Mouse (Mus musculus): ENCODE data around the gene Nfam1. TPM values are rescaled to one million over a fixed set of nuclear protein-coding genes. Genes with fewer than 3 reads are reported as not detected.
A peak's percentile ranks its signal among the peaks of the same experiment; 100 is the strongest.

Gene Nfam1
- polyA plus RNA-seq, 1 experiment = 1.5 TPM

DNA sequence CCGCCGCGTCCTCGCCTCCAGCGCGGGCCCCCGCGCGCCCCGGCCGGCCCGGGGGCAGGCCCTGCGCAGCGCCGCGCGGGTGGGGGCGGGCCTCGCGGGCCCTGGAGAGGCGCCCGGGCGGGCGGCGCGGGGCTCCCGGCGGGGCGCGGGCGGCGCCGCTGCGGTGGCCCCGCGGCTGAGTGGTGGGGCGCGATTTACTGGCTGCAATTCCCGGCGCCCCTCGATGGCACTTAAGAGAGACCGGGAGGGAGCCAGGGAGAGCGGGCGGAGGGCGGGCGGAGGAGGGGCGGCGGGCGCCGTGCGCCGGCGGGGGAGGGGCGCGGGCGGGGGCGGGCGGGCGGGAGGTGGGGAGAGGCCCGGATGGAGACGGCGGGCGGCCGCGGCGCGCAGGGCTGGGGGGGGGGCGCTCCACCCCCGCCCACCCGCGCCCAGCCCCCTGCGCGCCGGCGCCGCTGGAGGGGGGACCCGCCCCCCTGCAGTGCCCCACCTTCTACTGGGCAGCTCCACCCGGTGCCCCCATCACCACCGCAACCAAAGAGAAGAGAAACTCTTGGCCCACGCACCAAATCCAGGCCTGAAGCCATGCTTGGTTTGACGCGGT is 69.5 kb downstream of the Nfam1 start:
- Histone ChIP-seq H3K36me3 (ENCODE audit: control insufficient read depth, insufficient read depth, low read length) (no peaks in the 10 kb centered on the region), H3K4me1 (ENCODE audit: control insufficient read depth, insufficient read depth, low read length) (peaks cover 24% of the 10 kb centered on the region), H3K27me3 (ENCODE audit: control insufficient read depth, insufficient read depth, low read length) (no peaks in the 10 kb centered on the region), H3K4me3 (ENCODE audit: control insufficient read depth, low read depth, low read length) (peak overlapping the region; percentile 23; the same call in 1 of the 2 replicates), H3K27ac (ENCODE audit: control insufficient read depth, insufficient read depth, low read depth, low read length) (no peak overlapping the region)
- TF ChIP-seq CTCF (IDR thresholded peaks at IDR 0.05; ENCODE audit: control insufficient read depth, insufficient read depth, insufficient replicate concordance, low read depth, low read length) = no peak

GRCm38 (mm10) chr15:82963090-82963489 is 70.0 kb downstream of the Nfam1 start:
- H3K36me3 ChIP-seq (ENCODE audit: control insufficient read depth, insufficient read depth, low read length) = no peaks in the 10 kb centered on the region
- H3K27ac ChIP-seq (ENCODE audit: control insufficient read depth, insufficient read depth, low read depth, low read length) = no peak overlapping the region
- H3K4me1 ChIP-seq (ENCODE audit: control insufficient read depth, insufficient read depth, low read length) = peaks cover 18% of the 10 kb centered on the region
- TF ChIP-seq POLR2A (IDR thresholded peaks at IDR 0.05; ENCODE audit: control insufficient read depth, low read depth, low read length) = no peak
- no peak for TF ChIP-seq CTCF (IDR thresholded peaks at IDR 0.05; ENCODE audit: control insufficient read depth, insufficient read depth, insufficient replicate concordance, low read depth, low read length)
- no peaks in the 10 kb centered on the region for H3K27me3 ChIP-seq (ENCODE audit: control insufficient read depth, insufficient read depth, low read length)
- H3K4me3 ChIP-seq (ENCODE audit: control insufficient read depth, low read depth, low read length) = peak overlapping the region; percentile 34; the same call in 1 of the 2 replicates

DNA sequence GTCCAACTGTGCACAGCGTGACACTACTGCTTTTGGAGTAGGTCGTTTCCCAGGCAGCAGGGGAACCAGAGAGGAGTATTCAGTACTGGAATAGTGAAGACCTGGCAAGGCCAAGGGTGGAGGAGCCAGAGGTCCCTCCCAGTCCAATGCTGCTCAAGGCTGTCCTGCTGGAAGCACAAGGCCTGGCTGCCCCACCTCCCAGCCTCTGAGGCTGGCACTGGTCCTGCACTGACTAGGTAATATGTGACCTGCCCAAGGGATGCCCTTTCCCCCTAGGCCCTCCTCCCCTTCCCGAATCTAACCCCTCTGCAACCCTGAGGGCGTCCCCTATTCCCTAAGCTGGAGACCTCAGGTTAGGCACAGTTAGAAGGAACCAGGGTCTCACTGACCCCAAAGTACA is 70.6 kb downstream of the Nfam1 start:
- no peak overlapping the region for H3K27ac ChIP-seq (ENCODE audit: control insufficient read depth, insufficient read depth, low read depth, low read length)
- no peaks in the 10 kb centered on the region for H3K36me3 ChIP-seq (ENCODE audit: control insufficient read depth, insufficient read depth, low read length)
- H3K27me3 ChIP-seq (ENCODE audit: control insufficient read depth, insufficient read depth, low read length) = no peaks in the 10 kb centered on the region
- peaks cover 16% of the 10 kb centered on the region for H3K4me1 ChIP-seq (ENCODE audit: control insufficient read depth, insufficient read depth, low read length)
- no peak overlapping the region for H3K4me3 ChIP-seq (ENCODE audit: control insufficient read depth, low read depth, low read length)
- TF ChIP-seq CTCF (IDR thresholded peaks at IDR 0.05; ENCODE audit: control insufficient read depth, insufficient read depth, insufficient replicate concordance, low read depth, low read length) = no peak
- TF ChIP-seq POLR2A (IDR thresholded peaks at IDR 0.05; ENCODE audit: control insufficient read depth, low read depth, low read length) = no peak

- TF ChIP-seq CTCF (IDR thresholded peaks at IDR 0.05; ENCODE audit: control insufficient read depth, insufficient read depth, insufficient replicate concordance, low read depth, low read length) = no peak
- no peak for TF ChIP-seq POLR2A (IDR thresholded peaks at IDR 0.05; ENCODE audit: control insufficient read depth, low read depth, low read length)
- H3K27ac ChIP-seq (ENCODE audit: control insufficient read depth, insufficient read depth, low read depth, low read length) = no peak overlapping the region
- H3K27me3 ChIP-seq (ENCODE audit: control insufficient read depth, insufficient read depth, low read length) = no peaks in the 10 kb centered on the region
Observed at GRCm38 (mm10) chr15:82960786-82961561, 72.1 kb downstream of the Nfam1 start.

DNA sequence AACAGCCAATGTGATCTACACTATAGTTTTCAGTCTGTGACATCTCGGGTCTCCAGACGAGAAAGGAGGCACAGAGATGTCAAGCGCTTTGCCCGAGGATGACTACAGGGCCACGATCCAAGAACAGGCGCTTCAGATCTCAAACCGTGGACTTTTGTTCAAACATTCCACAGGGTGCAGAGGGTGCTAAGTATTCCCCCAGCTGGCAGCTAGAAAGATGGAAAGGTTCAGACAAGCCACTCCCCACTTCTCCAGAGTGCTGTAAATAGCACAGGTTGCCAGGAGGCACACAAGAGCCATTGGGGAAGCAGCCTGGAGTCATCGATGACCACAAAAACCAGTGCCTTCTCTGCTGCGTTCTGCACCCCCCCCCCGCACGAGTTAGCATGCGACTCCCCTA is 74.0 kb downstream of the Nfam1 start:
- Histone ChIP-seq H3K27ac (ENCODE audit: control insufficient read depth, insufficient read depth, low read depth, low read length) (no peak overlapping the region), H3K27me3 (ENCODE audit: control insufficient read depth, insufficient read depth, low read length) (no peaks in the 10 kb centered on the region), H3K4me3 (ENCODE audit: control insufficient read depth, low read depth, low read length) (no peak overlapping the region), H3K4me1 (ENCODE audit: control insufficient read depth, insufficient read depth, low read length) (peaks cover 13% of the 10 kb centered on the region), H3K36me3 (ENCODE audit: control insufficient read depth, insufficient read depth, low read length) (no peaks in the 10 kb centered on the region)
- TF ChIP-seq CTCF (IDR thresholded peaks at IDR 0.05; ENCODE audit: control insufficient read depth, insufficient read depth, insufficient replicate concordance, low read depth, low read length) = no peak
- no peak for TF ChIP-seq POLR2A (IDR thresholded peaks at IDR 0.05; ENCODE audit: control insufficient read depth, low read depth, low read length)

More at GRCm38 (mm10) chr15:82960786-82961561, 72.1 kb downstream of the Nfam1 start:
- Histone ChIP-seq H3K4me3 (ENCODE audit: control insufficient read depth, low read depth, low read length) (no peak overlapping the region), H3K4me1 (ENCODE audit: control insufficient read depth, insufficient read depth, low read length) (peaks cover 16% of the 10 kb centered on the region), H3K36me3 (ENCODE audit: control insufficient read depth, insufficient read depth, low read length) (no peaks in the 10 kb centered on the region)

DNA sequence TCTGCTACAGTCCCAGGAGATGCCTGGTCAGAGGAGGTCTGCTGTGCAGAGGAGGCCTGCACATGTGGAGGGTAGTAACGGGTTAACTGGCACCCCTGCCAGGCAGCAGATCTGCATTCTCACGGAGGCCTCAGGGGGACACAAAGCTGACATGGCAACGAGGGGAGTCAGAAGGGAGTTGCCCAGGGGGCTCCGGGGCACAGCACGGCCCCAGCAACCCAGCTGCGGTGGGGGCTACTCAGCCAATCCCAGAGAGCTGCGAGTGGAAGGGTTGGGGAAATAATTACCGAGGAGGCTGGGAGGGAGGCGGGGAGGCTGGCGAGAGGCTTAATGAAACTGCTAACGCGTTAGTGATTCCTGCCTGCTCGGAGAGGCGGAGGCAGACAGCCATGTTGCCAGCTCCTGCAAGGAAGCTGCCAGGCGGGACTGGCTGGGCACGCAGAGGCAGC is 74.8 kb downstream of the Nfam1 start:
- H3K27ac ChIP-seq (ENCODE audit: control insufficient read depth, insufficient read depth, low read depth, low read length) = no peak overlapping the region

DNA sequence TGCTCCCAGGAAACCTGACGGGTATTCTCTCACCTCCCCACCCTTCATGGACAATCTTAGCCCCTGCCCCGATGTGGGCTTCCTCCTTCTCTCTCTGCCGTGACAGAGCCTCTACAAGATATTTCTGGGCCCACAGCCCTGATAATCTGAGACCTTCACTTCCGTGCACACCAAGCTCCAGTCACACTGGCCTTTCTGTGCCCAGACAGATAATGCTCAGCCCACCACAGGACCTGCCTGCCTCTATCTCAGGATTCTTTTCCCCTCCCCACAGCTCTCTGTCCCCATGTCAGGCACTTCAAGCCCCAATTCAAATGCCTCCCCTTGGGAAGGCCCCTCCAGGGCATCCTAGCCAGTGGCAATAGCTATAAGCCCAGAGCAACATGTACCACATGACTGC is 76.4 kb downstream of the Nfam1 start:
- H3K4me3 ChIP-seq (ENCODE audit: control insufficient read depth, low read depth, low read length) = no peak overlapping the region
- H3K27me3 ChIP-seq (ENCODE audit: control insufficient read depth, insufficient read depth, low read length) = no peaks in the 10 kb centered on the region
- H3K4me1 ChIP-seq (ENCODE audit: control insufficient read depth, insufficient read depth, low read length) = peaks cover 7% of the 10 kb centered on the region; the same call in 1 of the 2 replicates

More for the DNA sequence above, 74.8 kb downstream of the Nfam1 start:
- H3K27me3 ChIP-seq (ENCODE audit: control insufficient read depth, insufficient read depth, low read length) = no peaks in the 10 kb centered on the region
- H3K36me3 ChIP-seq (ENCODE audit: control insufficient read depth, insufficient read depth, low read length) = no peaks in the 10 kb centered on the region
- no peak overlapping the region for H3K4me3 ChIP-seq (ENCODE audit: control insufficient read depth, low read depth, low read length)
- H3K4me1 ChIP-seq (ENCODE audit: control insufficient read depth, insufficient read depth, low read length) = peaks cover 12% of the 10 kb centered on the region
- TF ChIP-seq POLR2A (IDR thresholded peaks at IDR 0.05; ENCODE audit: control insufficient read depth, low read depth, low read length) = no peak
- TF ChIP-seq CTCF (IDR thresholded peaks at IDR 0.05; ENCODE audit: control insufficient read depth, insufficient read depth, insufficient replicate concordance, low read depth, low read length) = no peak

More for the DNA sequence above, 76.4 kb downstream of the Nfam1 start:
- H3K27ac ChIP-seq (ENCODE audit: control insufficient read depth, insufficient read depth, low read depth, low read length) = no peak overlapping the region
- H3K36me3 ChIP-seq (ENCODE audit: control insufficient read depth, insufficient read depth, low read length) = no peaks in the 10 kb centered on the region
- TF ChIP-seq CTCF (IDR thresholded peaks at IDR 0.05; ENCODE audit: control insufficient read depth, insufficient read depth, insufficient replicate concordance, low read depth, low read length) (no peak), POLR2A (IDR thresholded peaks at IDR 0.05; ENCODE audit: control insufficient read depth, low read depth, low read length) (no peak)

All from testis, adult 2 months (tissue).